Mouse (Mus musculus): ENCODE measurements around the gene Poc1b.

The Poc1b gene

DNA sequence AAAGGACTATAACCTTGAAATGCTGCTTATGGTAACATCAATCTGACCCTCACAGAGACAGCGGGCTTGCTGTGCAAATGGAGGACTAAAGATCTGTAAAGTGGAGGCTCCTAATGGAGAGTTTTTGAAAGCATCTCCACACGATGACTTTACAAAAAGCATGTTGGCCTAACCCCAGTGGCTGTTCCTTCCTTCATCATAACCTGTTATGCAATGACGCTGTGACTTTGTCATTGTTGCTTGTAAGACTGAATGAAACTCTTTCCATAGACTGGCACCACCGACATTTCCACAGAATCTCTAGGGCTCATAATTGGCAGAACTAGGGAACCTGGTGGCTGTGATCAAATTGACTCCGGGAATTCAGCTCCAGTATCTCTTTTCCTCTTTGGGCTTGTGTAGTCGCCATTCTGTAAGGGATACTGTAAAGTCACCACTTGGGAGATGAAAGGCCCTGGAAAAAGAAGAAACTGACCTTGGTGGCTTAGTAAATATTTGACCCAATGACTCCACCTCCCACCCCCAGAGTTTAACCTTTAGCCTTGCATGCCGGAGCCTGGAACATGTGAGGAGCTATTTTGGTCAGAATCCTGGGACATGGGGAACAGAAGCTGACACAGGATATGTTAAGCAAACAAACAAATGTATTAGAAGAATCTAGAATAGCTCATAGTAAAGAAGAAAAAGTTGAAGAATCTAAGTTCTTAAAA, 125.8 kb downstream of the Poc1b start:
- DNase-seq: no peak

DNA sequence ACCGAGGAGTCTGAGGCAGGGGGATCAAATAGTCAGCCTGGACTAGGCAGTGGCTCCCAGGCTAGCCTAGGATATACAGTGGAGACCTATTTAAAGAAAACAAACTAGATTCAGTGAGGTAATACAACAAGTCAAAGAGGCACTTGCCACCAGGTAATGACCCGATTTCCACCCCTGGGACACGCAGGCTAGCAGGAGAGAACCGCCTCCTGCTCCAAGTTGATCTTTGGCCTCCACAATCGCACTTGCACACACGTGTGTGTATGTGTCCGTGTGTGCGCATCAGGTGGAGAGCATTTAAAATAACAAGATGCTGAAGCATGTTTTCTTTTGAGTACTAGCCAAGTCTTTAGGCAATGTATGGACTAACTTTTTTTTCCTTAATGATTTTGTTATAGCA, 127.5 kb downstream of the Poc1b start:
- DNase-seq: no peak

DNA sequence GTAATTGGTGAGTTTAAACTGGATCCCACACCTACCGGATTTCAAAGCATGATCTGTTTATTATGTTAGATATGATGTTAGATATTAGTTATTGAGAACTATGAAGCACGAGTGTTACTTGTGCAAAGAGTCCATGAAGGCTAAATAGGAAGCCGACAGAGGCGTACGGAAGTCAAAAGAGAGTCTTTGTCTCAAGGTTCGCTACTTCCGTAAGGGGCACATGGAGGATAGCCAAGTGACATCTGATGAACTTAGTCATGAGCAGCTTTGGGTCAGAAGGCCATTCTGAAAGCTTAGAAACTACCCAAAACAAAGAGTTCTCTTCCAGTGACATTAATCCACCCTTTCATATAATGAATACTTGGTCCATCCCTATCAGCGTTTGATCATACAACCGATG, 128.2 kb downstream of the Poc1b start:
- DNase-seq: no peak

DNA sequence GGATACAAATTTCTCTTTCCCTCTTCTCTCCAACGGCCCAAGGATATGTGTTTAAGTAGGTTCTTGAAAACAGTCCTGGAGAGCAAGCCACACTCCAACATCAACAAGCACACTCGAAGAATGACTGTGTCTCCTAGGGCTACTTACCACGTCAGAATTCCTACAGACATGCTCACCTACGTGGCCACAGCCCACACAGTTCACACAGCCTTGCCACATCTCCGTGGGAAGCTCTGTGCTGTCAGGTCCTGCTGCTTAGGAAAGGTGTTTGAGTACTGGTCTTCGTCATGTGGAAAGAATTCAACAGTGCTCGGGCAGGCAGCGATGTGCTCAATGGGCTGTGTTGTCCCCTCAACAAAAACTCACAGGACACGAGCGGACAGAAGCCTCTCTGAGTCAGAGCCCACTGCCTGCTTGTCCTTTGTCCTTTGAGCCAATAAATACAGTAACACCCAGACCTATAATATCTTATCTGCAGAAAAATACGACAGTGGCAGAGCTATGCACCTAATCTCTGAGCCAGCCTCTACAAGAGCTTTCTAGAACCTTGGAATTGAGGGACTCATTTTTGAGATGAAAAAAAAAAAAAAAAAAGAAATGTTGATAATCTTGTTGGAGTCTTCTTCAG, 130.5 kb downstream of the Poc1b start:
- DNase-seq: no peak

DNA sequence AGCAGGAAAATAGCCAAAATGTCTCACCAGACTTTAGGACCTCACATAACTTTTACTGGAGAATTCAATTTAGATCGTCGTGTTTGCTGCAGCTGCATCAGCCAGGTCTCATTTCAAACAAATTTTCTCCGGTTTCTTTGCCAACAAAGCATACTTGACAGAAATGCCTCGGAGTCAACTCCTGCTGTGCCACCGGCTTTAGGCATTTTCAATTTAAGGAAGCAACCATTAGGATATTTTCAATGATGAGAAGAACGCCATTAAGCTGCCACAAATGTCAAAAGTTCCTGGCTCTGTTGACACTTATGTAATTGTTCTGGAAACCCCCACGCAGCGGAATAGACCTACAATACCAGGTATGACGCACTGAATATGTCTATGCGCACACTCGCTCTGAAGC, 131.7 kb downstream of the Poc1b start:
- no peak for DNase-seq

DNA sequence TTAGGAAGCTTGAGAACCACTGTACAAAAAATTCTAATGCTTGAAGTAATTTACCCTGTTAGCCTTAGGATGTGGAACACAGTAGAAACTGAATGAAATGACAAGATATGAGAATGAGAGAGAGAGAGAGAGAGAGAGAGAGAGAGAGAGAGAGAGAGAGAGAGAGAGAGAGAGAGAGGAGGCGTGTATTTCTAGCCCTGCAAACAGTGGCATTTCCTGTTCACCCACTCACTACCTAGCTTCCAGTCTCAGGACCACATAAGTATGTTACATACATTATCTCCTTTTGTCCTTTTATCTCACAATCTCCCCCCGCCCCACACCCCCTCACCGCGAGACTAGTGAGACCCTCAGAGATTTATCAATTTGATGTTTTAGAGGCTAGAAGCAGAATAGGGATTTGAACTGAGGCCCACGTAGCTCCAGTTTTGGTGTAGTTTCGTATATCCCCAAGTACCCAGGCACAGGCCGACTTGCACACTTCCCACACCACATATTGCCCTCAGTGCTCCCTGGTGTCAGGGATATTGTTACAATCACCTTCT, 134.5 kb downstream of the Poc1b start:
- DNase-seq: no peak

DNA sequence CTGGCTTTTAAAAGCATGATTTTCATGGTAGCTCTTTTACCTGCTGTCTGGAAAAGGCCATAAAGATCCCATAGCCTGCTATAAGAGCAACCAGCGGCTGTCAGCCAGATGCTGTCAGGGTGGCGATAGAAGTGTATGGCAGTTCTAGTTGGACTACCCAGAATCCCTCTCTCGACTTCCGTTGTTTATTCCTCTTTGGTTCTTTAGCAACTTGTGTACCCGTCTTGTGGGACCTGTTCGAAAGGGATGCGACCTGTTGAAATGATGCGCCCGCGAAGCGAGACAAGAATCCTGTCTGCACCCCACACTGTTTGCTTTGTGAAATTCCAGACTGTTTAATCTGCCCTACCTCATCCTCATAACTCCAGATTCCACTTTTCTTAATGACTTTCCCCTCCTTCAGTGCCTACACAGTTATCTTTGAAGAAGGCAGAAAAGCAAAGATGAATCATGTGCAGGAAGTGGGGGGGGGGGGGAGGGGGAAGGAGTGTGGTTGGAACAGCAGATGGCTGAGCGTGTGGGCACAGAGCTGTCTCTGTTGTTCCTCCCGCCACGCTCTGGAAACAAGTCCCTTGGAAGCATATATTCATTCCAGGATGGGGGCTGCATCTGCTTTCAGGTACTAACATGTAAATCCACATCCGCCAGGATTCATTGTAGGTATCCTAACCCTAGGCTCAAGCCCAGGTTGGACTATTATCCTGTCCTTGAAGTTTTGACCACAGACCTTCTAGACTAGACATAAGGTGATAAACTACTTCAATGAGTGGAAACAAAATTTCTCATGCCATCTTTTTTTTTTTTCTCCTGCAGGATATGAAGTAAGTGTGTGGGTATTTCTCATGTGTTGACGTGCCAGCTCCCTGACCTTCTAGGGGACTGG, 135.2 kb downstream of the Poc1b start:
- no peak for DNase-seq

DNA sequence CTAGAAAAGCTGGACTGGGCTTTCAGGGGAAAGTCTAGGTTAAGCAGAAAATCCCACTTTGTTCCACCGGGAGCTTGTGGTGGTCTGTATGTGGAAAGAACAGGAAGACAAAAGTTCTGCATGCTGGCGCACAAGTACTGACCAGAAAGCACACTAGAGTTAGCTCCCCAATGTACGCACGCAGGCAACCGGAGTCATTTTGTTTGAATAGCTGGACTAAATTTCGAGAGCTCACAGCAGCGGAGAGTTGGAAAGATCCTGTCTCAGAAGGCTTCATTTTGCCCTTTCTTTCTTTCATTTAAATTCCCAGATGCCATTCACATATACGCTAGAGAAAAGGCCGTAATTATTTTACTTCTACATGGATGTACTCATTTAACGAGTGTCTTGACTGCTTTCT, 135.9 kb downstream of the Poc1b start:
- no peak for DNase-seq

DNA sequence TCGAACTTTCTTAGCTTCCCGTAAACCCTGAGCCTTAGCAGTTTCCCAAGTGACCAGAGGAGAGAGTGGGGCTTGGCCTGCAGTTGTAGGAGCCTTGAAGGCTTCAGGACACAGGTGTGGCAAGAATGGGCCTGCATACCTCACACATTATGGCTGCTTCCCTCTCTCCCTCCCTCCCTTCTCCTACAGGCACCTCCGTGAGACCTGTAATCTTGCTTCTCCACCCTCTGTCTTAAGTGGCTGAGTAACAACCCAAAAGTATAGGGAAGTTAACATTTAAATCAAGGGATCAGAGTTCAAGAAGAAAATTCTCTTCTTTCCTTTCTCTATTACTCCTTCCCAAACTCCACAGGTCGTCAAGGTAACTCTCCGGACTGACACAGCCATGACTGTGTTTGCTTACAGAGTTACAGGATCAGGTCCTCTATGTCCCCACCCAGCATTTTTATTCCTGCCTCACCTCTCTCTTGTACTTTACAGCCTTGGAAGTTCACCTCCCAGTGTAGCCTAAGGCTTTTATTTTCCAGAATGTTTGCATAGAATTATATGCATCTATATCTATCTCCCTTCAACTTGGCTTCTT, 137.2 kb downstream of the Poc1b start:
- no peak for DNase-seq

DNA sequence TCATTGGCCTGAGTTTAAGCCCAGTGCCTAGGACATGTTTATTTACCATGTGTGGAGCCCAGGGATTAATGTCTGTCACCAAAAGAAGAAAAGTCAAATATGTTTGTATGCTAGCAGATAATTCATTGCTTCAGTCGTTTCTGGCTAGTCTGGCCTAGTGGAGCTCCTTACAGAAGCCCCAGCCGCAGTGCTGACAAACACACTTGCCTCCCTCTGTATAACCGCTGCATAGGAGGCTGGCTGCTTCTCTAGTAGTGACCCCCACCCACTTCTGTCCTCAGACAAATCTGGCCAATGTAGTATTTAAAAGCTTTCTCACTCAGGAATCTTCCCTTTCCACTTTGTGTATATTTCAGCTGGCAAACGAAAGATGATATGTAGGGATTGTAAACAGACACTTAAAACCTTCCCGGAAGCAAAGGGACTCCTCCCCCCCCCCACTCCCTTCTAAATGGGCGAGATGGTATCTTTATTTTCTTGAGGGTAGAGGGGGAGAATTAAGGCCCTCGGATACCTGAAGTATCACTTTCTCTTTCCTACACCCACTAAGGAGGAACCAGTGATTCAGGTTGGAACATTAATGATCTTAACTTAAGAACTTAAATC, 137.9 kb downstream of the Poc1b start:
- no peak for DNase-seq

DNA sequence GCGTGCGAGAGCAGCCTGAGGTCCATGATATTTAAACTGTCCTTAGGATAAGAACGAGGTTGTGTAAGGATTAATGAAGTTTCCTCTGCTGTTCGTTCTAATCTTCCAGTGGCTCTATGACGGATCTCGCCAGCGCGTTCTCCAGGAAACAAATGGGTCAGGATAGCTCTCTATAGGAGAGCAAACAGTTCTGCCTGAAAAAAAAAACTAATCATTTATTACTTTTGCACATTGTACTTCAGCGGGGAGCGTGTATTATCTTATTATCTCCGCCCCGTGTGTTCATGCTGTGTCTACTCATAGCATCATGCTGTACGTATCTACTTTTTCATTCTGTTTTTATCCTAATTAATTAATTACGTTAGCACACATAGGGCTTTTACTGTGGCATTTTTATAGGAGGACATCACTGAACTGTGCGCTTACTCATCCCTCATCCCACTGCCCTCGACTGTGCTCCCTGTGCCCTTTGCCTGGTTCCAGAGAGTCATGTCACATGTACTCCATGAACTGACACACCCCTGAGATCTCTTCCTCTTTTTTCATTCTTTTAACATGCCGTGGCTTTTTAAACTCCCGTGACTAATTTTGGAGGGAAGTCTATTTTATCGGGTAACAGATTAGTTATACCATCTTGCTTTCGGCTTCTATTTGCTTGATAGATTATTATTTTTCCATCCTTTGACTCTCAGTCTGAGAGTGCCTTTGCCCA, 140.1 kb downstream of the Poc1b start:
- DNase-seq: no peak
